Comparison of ENCODE assay signal across 8 mouse cellular contexts in the genomic region with DNA sequence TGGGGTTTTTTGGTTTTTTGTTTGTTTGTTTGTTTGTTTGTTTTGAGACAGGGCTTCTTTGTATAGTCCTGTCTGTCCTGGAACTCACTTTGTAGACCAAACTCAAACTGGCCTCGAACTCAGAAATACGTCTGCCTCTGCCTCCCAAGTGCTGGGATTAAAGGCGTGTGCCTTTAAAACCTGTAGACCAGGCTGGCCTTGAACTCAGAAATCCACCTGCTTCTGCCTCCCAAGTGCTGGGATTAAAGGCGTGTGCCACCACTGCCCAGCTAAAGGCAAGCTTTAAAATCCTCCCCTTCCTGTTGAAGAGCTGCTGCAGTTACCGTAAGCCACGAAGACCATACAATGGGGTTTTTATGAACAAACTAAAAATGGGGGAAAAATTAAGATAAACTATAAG. TPM values are rescaled to one million over a fixed set of nuclear protein-coding genes. Genes with fewer than 3 reads are reported as not detected.
DNase-seq lines count a peak whose midpoint lies in the region; ATAC-seq and TF ChIP-seq lines count a peak whose summit lies in the region.
"Not testable (repeated sequence)": the region's sequence is repeated elsewhere in the genome, so short reads cannot be mapped to it uniquely, and the experiment has no call there.

A gene (plus strand): TSS at position 301 of the 400 bp plus-strand sequence.

- H3K9ac ChIP-seq in embryonic facial prominence, embryonic 14.5 days (ENCODE audit: low read depth, low read length); limb, embryonic 14.5 days (ENCODE audit: low read depth, low read length, severe bottlenecking); midbrain, embryonic 11.5 days (ENCODE audit: low read length); stomach, postnatal 0 days (ENCODE audit: low read length): not testable (repeated sequence)

- TF ChIP-seq POLR2A in limb, embryonic 14.5 days (IDR thresholded peaks at IDR 0.05; ENCODE audit: borderline replicate concordance, extremely low read depth, insufficient read depth, insufficient read length), result not testable (repeated sequence)

- not testable (repeated sequence) for TF ChIP-seq EP300 in stomach, postnatal 0 days (optimal IDR thresholded peaks at IDR 0.05)

- WGBS in embryonic facial prominence, embryonic 14.5 days, result 87% methylated on average over 6 of the region's 6 CpGs
- 86% methylated on average over 6 of the region's 6 CpGs for WGBS in large intestine, adult 2 months
- 84% methylated on average over 6 of the region's 6 CpGs for WGBS in limb, embryonic 14.5 days
- WGBS in midbrain, embryonic 11.5 days, result 87% methylated on average over 6 of the region's 6 CpGs
- WGBS in stomach, postnatal 0 days, result 86% methylated on average over 6 of the region's 6 CpGs

- not testable (repeated sequence) for H3K4me2 ChIP-seq in embryonic facial prominence, embryonic 14.5 days (ENCODE audit: low read depth, low read length); limb, embryonic 14.5 days (replicated peaks; ENCODE audit: low read depth, low read length, severe bottlenecking); midbrain, embryonic 11.5 days; stomach, postnatal 0 days (replicated peaks; ENCODE audit: low read depth)

- ATAC-seq in activated CD4-positive, CD25-positive, alpha-beta regulatory T cell, adult 4 months; embryonic facial prominence, embryonic 14.5 days (ENCODE audit: low read depth); limb, embryonic 14.5 days (ENCODE audit: low FRiP score, low read depth); midbrain, embryonic 11.5 days (ENCODE audit: low FRiP score); stomach, postnatal 0 days (ENCODE audit: low FRiP score, low TSS enrichment): not testable (repeated sequence)

- TF ChIP-seq CTCF in stomach, postnatal 0 days (IDR thresholded peaks at IDR 0.05; ENCODE audit: low read depth), result not testable (repeated sequence)

- H3K36me3 ChIP-seq in embryonic facial prominence, embryonic 14.5 days (ENCODE audit: control insufficient read depth, insufficient read depth, low read length); limb, embryonic 14.5 days (ENCODE audit: control insufficient read depth, insufficient read depth, low read length); midbrain, embryonic 11.5 days (ENCODE audit: control insufficient read depth, insufficient read depth, low read length); stomach, postnatal 0 days (ENCODE audit: control insufficient read depth, insufficient read depth, low read length): not testable (repeated sequence)

- not testable (repeated sequence) for H3K4me1 ChIP-seq in embryonic facial prominence, embryonic 14.5 days (ENCODE audit: control insufficient read depth, insufficient read depth, low read length); limb, embryonic 14.5 days (ENCODE audit: control insufficient read depth, insufficient read depth, low read length); midbrain, embryonic 11.5 days (ENCODE audit: control insufficient read depth, insufficient read depth, low read length); stomach, postnatal 0 days (replicated peaks; ENCODE audit: control insufficient read depth, insufficient read depth)

- H3K9me3 ChIP-seq in embryonic facial prominence, embryonic 14.5 days (ENCODE audit: control insufficient read depth, low read length); limb, embryonic 14.5 days (ENCODE audit: control insufficient read depth, low read length); midbrain, embryonic 11.5 days (ENCODE audit: control insufficient read depth, low read length); stomach, postnatal 0 days (ENCODE audit: control insufficient read depth, low read length): not testable (repeated sequence)

- not testable (repeated sequence) for H3K4me3 ChIP-seq in embryonic facial prominence, embryonic 14.5 days (ENCODE audit: low read depth, low read length); limb, embryonic 14.5 days (replicated peaks; ENCODE audit: low read length); midbrain, embryonic 11.5 days (ENCODE audit: low read depth, low read length); stomach, postnatal 0 days (ENCODE audit: low read depth, low read length)

- not testable (repeated sequence) for H3K27ac ChIP-seq in embryonic facial prominence, embryonic 14.5 days (replicated peaks; ENCODE audit: low read depth, low read length); limb, embryonic 14.5 days (replicated peaks; ENCODE audit: low read depth, low read length); midbrain, embryonic 11.5 days (ENCODE audit: low read depth, low read length); stomach, postnatal 0 days (replicated peaks)

- DNase-seq in embryonic facial prominence, embryonic 14.5 days (ENCODE audit: low spot score); gastrocnemius, postnatal 36 days; heart, postnatal 4 days; large intestine, adult 2 months (ENCODE audit: low read depth, low spot score); limb, embryonic 14.5 days (ENCODE audit: low spot score); stomach, postnatal 0 days (ENCODE audit: low spot score): not testable (repeated sequence)
- DNase-seq in midbrain, embryonic 11.5 days (ENCODE audit: low spot score, missing footprints), result peak; percentile 72

- H3K27me3 ChIP-seq in embryonic facial prominence, embryonic 14.5 days (replicated peaks; ENCODE audit: control insufficient read depth, insufficient read depth, low read length); limb, embryonic 14.5 days (ENCODE audit: control insufficient read depth, insufficient read depth, low read length); midbrain, embryonic 11.5 days (ENCODE audit: control insufficient read depth, insufficient read depth, low read length); stomach, postnatal 0 days (ENCODE audit: control insufficient read depth, insufficient read depth, low read length): not testable (repeated sequence)

- intact Hi-C loops in gastrocnemius, postnatal 36 days (cut with DNase I), result loop anchor here (10.0 kb wide), 1 partner anchor 115 kb away; no protein-coding TSS in a partner anchor

RNA-seq across cellular contexts. Expression of the gene that starts here (rescaled TPM):
- polyA plus RNA-seq in activated CD4-positive, CD25-positive, alpha-beta regulatory T cell, adult 4 months (2017; shearing (Covaris generic)), result 10 to 100 TPM; 39.4 to 46.5 TPM
- polyA plus RNA-seq in embryonic facial prominence, embryonic 14.5 days (2014; fragmentation: Nextera tagmentation; extraction: Ambion mirVana), result 37.1 and 38.2 TPM in 2 replicates
- total RNA-seq in gastrocnemius, postnatal 36 days (2021), result 10 to 100 TPM; 42.1 to 45.5 TPM
- total RNA-seq in heart, postnatal 4 days (2021), result 10 to 100 TPM; 76.4 to 85.7 TPM
- polyA plus RNA-seq in large intestine, adult 2 months (2012; rRNA removed), result 23.8 and 53.8 TPM in 2 replicates
- 25.4 and 29.3 TPM in 2 replicates for polyA plus RNA-seq in limb, embryonic 14.5 days (2012; rRNA removed)
- polyA plus RNA-seq in limb, embryonic 14.5 days (2014; fragmentation: Nextera tagmentation; extraction: Ambion mirVana), result 32.6 and 33.4 TPM in 2 replicates
- polyA plus RNA-seq in midbrain, embryonic 11.5 days (2014; fragmentation: Nextera tagmentation; extraction: Ambion mirVana), result 36.9 and 41.8 TPM in 2 replicates
- 18.9 and 21.3 TPM in 2 replicates for polyA plus RNA-seq in stomach, postnatal 0 days (2015; fragmentation: Nextera tagmentation; extraction: Ambion mirVana)
